ENCODE assay signal across 16 mouse cellular contexts in genomic region chr11:20862101-20862500, GRCm38 (mm10).
"Had no signal": no experiment of that assay in that cellular context is flagged by ENCODE, and none has a peak within 500 bp of the region (broad histone marks: within the 10 kb centered on the region; RNA-seq: fewer than 3 reads in every experiment).

No protein-coding gene starts in this region.

- H3K9ac ChIP-seq: liver, embryonic 15.5 days; liver, postnatal 0 days; lung, embryonic 15.5 days; midbrain, embryonic 13.5 days; midbrain, embryonic 15.5 days; neural tube, embryonic 12.5 days had no signal

- H3K4me2 ChIP-seq: liver, embryonic 15.5 days; lung, embryonic 15.5 days; midbrain, embryonic 11.5 days; midbrain, embryonic 13.5 days; midbrain, embryonic 15.5 days; neural tube, embryonic 12.5 days had no signal

- ATAC-seq: liver, postnatal 0 days; midbrain, embryonic 13.5 days; midbrain, embryonic 15.5 days had no signal

- H3K9me3 ChIP-seq: liver, embryonic 15.5 days; lung, embryonic 15.5 days; megakaryocyte, embryonic 14.5 days; midbrain, embryonic 13.5 days; midbrain, embryonic 15.5 days; neural tube, embryonic 12.5 days had no signal

- DNase-seq: liver, postnatal 0 days; lung, adult 2 months; lung, postnatal 10 days; right cerebral cortex, postnatal 14 days; spleen, adult 18-20 months; thymus, adult 18-20 months; thymus, postnatal 14 days; thymus, postnatal 36 days had no signal

- H3K36me3 ChIP-seq: liver, embryonic 15.5 days; lung, embryonic 15.5 days; midbrain, embryonic 13.5 days; midbrain, embryonic 15.5 days; neural tube, embryonic 12.5 days had no signal

- H3K27ac ChIP-seq: liver, embryonic 15.5 days; lung, embryonic 15.5 days; macrophage; midbrain, embryonic 13.5 days; midbrain, embryonic 15.5 days; neural tube, embryonic 12.5 days had no signal

- H3K27me3 ChIP-seq: liver, embryonic 15.5 days; lung, embryonic 15.5 days; midbrain, embryonic 13.5 days; neural tube, embryonic 12.5 days had no signal

- H3K4me1 ChIP-seq: liver, embryonic 15.5 days; midbrain, embryonic 15.5 days had no signal

- H3K4me3 ChIP-seq: liver, embryonic 15.5 days; lung, embryonic 15.5 days; megakaryocyte, embryonic 14.5 days; midbrain, embryonic 13.5 days; midbrain, embryonic 15.5 days; neural tube, embryonic 12.5 days had no signal
